Mouse (Mus musculus): Measurements from ENCODE around the gene 4930558C23Rik. TPM values are rescaled to one million over a fixed set of nuclear protein-coding genes. Genes with fewer than 3 reads are reported as not detected.
"Not testable (repeated sequence)": the region's sequence is repeated elsewhere in the genome, so short reads cannot be mapped to it uniquely, and the experiment has no call there.

4930558C23Rik gene
- total RNA-seq, 2 experiments from 2014 or later: not detected

DNA sequence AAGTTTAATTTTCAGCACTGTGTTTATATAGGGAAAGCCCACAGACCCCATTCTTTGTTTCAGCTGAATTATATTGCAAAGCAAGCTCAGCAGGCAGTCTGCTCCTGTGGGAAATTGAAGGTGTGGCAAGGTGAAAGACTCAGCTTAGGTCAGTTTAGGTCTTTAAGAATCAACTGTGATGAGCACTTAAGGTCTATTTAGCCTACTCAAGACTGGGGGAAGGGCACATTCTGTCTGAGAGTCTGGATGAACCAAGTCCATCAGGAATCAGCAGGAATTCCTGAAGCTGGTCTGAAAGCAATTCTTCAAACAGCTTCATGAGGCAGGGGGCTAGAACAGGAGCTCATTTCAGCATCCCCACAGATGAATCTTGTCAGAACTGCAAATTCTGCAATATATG, 32.5 kb downstream of the 4930558C23Rik start:
- DNase-seq: no peak

DNA sequence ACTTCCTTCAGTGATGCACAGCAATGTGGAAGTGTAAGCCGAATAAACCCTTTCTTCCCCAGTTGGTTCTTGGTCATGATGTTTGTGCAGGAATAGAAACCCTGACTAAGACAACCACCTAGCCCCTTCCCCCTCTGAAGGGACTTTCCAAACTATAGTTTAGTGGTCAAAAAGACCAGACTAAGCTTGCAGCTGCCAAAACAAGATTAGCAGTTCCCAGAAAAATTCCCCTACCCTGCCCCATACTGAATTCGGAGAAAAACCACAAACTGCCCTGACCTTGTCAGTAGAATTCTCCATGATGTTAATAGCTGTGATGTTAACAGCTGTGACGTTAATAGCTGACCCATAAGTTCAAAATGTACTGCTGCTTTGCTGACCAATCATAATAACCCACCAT, 42.4 kb downstream of the 4930558C23Rik start:
- DNase-seq: not testable (repeated sequence)

DNA sequence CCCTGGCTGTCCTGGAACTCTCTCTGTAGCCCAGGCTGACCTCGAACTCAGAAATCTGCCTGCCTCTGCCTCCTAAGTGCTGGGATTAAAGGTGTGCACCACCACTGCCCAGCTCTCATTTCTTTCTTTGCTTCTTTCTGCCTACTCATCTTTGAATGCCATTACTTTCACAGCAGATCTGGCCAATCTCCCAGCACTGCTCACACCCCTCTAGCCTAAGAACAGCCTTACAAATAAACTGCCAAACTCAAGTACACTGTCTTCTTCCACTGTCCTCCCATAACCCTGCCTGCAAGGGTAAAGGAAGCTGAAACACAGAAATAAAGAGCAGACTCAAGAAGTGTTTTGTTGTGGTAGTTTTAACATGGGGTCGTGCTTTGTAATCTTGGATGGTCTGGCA, 44.9 kb downstream of the 4930558C23Rik start:
- no peak for DNase-seq

DNA sequence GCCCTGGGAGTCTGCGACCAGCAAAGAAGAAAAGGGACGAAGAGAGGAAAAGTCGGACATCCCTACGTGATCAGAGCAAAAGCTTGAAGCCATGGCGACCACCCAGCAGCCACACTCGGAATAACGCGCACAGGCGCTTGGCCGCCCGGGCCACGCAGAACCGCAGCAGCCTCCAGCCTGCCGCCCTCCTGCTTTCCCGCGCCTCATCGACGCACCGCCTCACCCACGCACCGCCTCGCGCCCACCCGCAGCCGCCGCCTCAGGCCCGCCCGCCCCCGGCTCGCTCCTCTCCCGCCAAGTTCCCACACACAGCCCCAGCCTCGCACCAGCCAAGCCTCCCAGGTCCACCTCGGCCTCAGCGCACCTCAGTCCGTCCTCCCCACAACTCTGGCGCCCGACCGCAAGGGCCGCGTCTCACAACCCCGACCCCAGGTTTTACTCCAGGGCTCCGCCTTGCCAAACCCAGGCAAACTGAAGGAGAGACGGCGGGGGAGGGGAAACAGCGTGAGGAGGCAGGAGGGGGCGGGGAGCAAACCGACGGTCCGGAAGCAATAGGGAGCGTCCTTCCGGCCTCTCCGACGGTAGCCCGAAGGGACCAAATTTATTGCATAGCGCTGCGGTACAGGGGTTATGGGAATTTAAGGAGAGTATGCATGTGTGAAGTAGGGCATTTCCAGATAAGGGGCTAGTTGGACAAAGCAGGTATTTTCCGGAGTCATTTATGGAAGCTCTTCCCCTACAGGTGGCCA, 45.8 kb downstream of the 4930558C23Rik start, which contains the start of gene Setdb1:
Setdb1 (minus strand) TSS at position 502 of the 749 bp plus-strand sequence.
- DNase-seq: peak; percentile 97

DNA sequence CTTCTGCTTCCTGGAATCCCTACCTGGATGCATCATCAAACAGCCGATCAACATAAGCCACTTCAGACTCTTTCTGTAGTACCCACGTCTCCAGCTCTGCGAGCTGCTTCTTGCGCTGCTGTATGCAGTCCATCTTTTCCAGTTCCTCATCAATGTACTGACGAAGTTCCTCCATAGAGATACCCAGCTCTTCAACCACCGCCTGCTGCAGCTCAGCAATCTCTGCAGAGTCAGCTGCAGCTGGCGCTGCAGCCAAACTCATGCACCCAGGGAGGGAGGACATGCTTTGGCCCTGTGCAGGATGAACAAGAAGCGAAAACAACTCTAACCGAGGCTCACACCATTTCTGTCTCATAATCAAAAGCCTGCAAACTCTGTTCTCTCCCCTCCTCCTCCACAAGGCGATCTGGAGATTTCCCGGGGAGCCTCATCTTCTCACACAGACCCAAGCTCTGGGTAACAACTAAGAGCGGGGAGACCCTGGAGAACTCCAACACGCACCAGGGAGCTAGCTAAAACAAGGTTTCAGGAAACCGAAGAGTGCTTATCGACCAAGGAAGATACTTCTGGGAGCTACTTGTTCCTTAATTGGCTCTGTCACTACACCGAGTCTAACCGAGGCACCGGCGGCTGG, 46.6 kb downstream of the 4930558C23Rik start:
- DNase-seq: not testable (repeated sequence)

DNA sequence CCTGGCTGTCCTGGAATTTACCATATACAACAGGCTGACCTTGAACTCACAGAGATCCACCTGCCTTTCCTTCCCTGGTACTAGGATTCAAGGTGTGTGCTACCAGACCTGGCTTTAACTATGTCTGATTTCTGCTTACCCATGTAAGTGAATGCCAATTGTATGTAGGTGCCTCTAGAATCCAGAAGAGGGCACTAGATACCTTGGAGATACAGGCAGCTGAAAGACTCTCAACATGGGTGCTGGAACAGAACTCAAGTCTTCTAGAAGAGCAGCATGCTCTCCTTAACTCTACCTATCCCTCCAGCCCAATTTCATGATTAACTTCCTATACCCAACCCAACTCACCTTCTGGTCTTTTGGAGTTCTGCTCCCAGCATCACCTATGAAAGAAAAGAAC, 53.1 kb downstream of the 4930558C23Rik start:
- DNase-seq: no peak

DNA sequence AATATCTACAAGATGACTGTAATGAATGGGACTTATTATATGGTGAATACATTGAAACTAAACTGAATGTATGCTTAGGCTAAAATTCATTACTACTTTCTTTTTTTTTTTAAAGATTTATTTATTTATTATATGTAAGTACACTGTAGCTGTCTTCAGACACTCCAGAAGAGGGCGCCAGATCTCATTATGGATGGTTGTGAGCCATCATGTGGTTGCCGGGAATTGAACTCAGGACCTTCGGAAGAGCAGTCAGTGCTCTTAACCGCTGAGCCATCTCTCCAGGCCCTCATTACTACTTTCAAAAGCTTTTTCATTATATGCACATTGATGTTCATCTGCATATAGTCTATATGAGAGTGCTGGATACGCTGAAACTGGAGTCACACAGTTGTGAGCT, 54.3 kb downstream of the 4930558C23Rik start:
- not testable (repeated sequence) for DNase-seq

DNA sequence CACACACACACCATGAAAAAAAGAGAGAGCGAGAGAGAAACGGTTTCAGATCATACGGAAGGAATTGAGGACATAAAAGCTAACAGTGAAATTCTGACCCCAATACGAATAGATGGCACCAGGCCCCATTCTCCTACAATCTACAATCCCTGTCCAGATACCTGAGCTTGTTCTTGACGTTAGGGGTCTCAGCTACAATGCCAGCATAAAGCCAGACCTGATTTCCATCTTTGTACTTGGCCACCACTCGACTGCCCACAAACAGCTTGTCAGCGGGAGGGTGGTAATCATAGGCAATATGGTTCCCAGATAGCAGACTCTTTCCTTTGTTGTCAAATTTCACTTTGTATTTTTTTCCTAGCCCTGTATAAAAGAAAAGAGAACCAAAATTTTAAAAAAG, 56.2 kb downstream of the 4930558C23Rik start:
- no peak for DNase-seq

DNA sequence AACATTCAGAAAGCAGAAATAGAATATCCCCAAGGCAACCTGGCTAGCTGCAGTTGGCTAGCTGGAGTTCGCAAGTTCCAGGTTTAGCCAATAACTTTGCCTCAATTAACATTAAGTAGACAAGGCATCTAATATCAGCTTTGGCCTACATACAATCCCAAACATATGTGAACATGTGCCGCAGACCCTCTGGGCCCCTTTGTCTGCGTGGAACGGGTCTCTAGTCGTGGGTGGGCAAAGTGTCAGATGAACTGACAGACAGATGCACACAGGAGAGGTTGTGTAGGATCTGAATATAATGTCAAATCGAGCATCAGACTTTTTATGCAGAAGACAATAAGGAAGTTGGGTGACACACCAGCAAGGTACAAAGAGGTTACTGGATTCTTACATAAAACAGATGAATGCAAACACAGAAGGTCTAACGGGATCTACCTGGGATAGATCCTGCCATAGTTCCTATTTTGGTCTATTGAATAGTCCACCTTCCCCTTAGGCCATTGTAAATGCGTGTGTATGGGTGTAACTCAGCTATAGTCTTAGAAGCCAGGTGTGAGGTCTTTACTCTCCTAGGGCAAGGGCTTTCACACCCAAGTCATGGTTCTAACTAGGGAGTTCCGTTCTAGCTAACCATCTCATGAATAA, 59.2 kb downstream of the 4930558C23Rik start:
- not testable (repeated sequence) for DNase-seq

DNA sequence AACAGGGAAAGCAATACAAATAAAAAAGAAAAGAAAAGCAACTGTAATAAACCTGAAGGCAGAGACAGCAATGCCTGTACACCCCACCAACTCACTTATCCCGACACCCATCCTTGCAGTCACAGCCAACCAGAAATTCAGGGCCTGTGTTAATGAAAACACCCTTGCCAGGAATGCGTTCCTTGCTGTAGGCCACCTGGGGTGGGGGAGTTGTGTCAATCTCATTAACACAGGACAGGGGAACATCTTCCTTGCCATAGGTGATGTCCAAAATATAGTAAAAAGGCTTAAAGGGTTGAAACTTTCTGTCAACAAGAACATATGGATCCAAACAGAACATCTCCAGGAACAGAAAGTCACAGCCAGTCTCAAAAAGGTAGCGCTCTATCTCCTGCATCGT, 64.4 kb downstream of the 4930558C23Rik start:
- DNase-seq: no peak

DNA sequence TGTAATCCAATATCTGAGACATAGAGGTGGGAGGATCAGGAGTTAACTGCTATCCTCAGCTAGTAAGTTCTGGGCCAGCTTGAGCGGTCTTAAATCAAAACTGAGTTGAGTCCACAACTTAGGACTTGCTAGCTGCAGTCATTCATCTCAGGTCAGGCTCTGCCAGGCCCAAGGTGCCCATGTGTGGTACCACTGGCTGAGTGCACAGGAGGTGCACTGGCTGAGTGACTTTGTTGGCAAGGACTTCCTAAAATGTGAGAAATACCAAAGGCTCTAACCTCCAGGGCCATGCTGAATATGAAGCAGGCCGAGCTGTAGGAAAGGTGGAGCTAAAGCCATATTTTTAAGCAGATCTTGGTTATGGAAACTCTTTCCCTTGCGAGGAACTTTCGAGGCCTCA, 65.3 kb downstream of the 4930558C23Rik start:
- no peak for DNase-seq

Other genes starting within 250 kb of the 4930558C23Rik start
- gene Sema6c, start 242.4 kb downstream of the 4930558C23Rik start, total RNA-seq (2021): 1 to 10 TPM; 7.5 to 8.1 TPM
- gene Gabpb2, start 184.9 kb downstream of the 4930558C23Rik start, total RNA-seq (2021): 10 to 100 TPM; 16.1 to 16.2 TPM
- 10 to 100 TPM; 45.2 to 45.9 TPM for gene Cdc42se1, start 174.1 kb downstream of the 4930558C23Rik start, total RNA-seq (2021)
- gene Mllt11, start 170.7 kb downstream of the 4930558C23Rik start, total RNA-seq (2021): 1 to 10 TPM; 7.4 to 8.1 TPM
- under 1 TPM in 1 of 2 experiments, not detected in 1; 0.14 TPM for gene Gm128, start 161.2 kb downstream of the 4930558C23Rik start, total RNA-seq (2021)
- gene Bnipl, start 151.6 kb downstream of the 4930558C23Rik start, total RNA-seq (2021): not detected
- gene Mindy1, start 121.5 kb downstream of the 4930558C23Rik start, total RNA-seq (2021): 10 to 100 TPM; 23.1 to 28.0 TPM
- gene Prune1, start 120.8 kb downstream of the 4930558C23Rik start, total RNA-seq (2021): 10 to 100 TPM; 33.2 to 36.3 TPM
- under 1 TPM; 0.14 to 0.24 TPM for gene Anxa9, start 95.7 kb downstream of the 4930558C23Rik start, total RNA-seq (2021)
- gene Cers2, start 88.0 kb downstream of the 4930558C23Rik start, total RNA-seq (2021): 10 to 100 TPM; 67.2 to 69.6 TPM
- 10 to 100 TPM; 18.3 to 19.2 TPM for gene Setdb1, start 45.6 kb downstream of the 4930558C23Rik start, total RNA-seq (2021)
- gene Arnt, start 31.5 kb upstream of the 4930558C23Rik start, total RNA-seq (2021): 10 to 100 TPM; 55.9 to 57.4 TPM
- 10 to 100 TPM; 17.0 to 17.9 TPM for gene Ctsk, start 96.4 kb upstream of the 4930558C23Rik start, total RNA-seq (2021)
- 1 to 10 TPM; 6.5 to 9.0 TPM for gene Ctss, start 123.9 kb upstream of the 4930558C23Rik start, total RNA-seq (2021)
- gene Hormad1, start 156.8 kb upstream of the 4930558C23Rik start, total RNA-seq (2021): not detected
- 10 to 100 TPM; 16.9 to 20.5 TPM for gene Golph3l, start 186.1 kb upstream of the 4930558C23Rik start, total RNA-seq (2021)
- 10 to 100 TPM; 49.2 to 50.5 TPM for gene Ensa, start 222.2 kb upstream of the 4930558C23Rik start, total RNA-seq (2021)

Measured in heart, postnatal 4 days (tissue).